Mouse (Mus musculus) heart, postnatal 10 days (tissue): ENCODE results near the gene Adora2a. TPM values are rescaled to one million over a fixed set of nuclear protein-coding genes. Genes with fewer than 3 reads are reported as not detected.

ENCODE experiments used
- DNase-seq, 2 experiments: peaks; one replicate each; pipeline ENCODE4 v3.0.0; 2021
- intact Hi-C: fragments of 180-260 bp; cut with DNase I; formaldehyde crosslinking; loops from one replicate; pipeline ENCODE4 v1.15.1; 2025
- total RNA-seq, 2 experiments: library from RNA; stranded (reverse); gene quantifications; 2 replicates each; pipeline ENCODE4 v1.2.3; 2021

Gene Adora2a
- total RNA-seq, 2 experiments from 2014 or later: 18.7 to 18.9 TPM

GRCm38 (mm10) chr10:75307130-75307529, 9.5 kb upstream of the Adora2a start:
- no peak for DNase-seq
- intact Hi-C loops: no loop called here

- intact Hi-C loops: no loop called here
These were observed 4.3 kb upstream of the Adora2a start for GRCm38 (mm10) chr10:75312361-75312760.

GRCm38 (mm10) chr10:75314190-75314980, 2.3 kb upstream of the Adora2a start:
- intact Hi-C loops: no loop called here
- peak; percentile 64 to 75 for DNase-seq

More at GRCm38 (mm10) chr10:75312361-75312760, 4.3 kb upstream of the Adora2a start:
- DNase-seq: no peak

DNA sequence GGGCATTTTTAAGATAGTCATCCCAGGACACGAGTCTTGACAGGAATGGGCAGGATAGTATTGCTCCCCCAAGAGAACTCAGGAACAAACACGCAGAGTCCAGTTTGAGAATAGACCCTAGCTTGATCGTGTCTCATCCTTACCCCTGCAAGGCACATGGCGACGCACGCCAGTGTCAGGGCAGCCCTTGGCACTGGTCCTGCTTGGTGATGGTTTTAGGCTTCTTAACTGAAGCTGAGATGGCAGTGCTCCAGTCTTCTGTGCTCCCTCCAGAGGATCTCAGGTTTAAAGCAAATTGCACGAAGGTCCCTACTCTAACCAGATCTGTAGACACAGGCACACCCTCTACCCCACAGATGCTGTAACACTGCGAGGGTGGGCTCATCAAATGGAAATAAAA, 921 bp upstream of the Adora2a start:
- intact Hi-C loops: loop anchor here (2.0 to 5.0 kb wide), 5 partner anchors 38 to 172 kb away; no protein-coding TSS in a partner anchor
- no peak for DNase-seq

DNA sequence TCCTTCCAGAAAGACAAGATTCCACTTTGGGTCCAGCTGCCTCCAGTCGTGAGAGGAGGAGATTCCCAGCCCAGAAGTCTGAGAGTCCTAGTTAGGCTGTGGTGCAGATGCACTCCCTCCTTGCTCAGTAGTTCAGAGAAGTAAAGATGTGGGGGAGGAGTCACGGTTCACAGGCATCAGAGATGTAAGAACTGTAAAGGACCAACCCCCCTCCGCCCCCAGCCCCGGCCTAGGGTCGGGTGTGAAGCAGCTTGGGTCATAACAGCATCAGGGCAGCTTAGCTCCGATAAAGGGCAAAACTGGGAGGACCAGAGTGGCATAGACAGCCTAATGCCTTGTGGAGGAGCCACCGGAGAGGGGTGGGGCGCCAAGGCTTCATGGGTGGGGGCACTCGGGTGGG, 205 bp upstream of the Adora2a start:
- peak; percentile 37 to 53 for DNase-seq
- intact Hi-C loops: loop anchor here (2.0 to 5.0 kb wide), 5 partner anchors 39 to 171 kb away; no protein-coding TSS in a partner anchor

- DNase-seq: peak; percentile 87 to 88
- intact Hi-C loops: loop anchor here (2.0 to 5.0 kb wide), 5 partner anchors 40 to 170 kb away; no protein-coding TSS in a partner anchor
These were observed 458 bp downstream of the Adora2a start for GRCm38 (mm10) chr10:75316908-75317761.

- intact Hi-C loops: loop anchor here (2.0 to 5.0 kb wide), 4 partner anchors 41 to 169 kb away; no protein-coding TSS in a partner anchor
- DNase-seq: no peak
These were observed 1.5 kb downstream of the Adora2a start for GRCm38 (mm10) chr10:75318206-75318605.

GRCm38 (mm10) chr10:75320321-75320720, 3.6 kb downstream of the Adora2a start:
- no peak for DNase-seq
- intact Hi-C loops: no loop called here

DNA sequence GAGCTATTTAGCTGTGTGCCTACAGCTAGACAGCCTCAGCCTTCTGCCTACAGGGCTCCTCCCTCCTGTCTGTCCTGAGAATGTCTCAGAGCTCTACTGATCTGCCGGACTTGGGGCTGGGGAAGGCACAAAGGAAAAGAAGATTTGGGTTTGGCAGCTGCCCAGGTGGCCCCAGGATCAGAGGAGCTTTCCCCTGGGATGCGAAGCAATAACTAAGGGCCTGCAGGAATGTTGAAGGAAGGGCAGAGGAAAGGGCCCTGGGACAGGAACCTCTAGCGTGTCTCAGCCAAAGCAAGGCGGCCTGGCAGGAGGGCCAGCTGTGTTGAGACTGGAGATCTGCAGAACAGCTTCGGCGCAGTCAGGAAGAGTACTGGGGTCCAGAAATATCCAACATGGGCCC, 6.3 kb downstream of the Adora2a start:
- intact Hi-C loops: no loop called here
- DNase-seq: no peak

DNA sequence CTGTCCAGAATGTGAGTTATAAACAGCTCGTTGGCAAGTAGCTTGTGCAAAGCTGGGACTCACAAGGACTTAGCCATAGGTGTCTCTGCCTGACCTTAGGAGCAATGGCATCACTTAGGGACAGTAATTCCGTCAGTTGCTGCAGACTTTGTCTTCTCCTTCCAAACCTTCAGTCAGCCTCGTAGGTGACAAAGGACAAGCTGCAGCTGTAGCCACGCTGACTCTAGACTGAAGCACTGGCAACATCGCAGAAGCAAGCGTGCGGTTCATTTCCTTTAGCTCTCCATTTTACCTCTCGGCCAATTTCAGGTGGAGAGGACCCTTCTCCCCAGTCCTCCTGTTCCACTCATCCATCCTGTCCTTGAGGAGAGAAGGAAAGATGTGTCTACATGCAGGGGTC, 7.3 kb downstream of the Adora2a start:
- DNase-seq: no peak
- intact Hi-C loops: no loop called here

DNA sequence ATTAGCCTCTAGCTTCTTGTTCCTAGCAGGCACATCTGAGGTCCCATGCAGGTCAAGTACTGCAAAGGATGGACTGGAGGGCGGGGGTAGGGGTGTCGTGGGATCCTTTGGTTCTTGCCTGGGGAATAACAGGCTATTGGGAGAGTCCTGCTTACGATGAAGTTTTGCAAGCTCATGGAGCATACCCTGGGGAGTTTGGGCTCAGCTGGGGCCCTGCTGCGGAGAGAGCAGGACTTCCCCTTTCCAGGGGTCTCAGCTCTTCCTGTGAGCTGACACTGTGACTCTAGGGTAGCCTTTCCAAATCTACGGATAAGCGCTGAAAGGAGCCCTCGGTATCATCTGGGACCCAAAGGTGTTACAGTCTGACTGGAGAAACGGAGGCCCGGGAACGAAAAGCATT, 7.7 kb downstream of the Adora2a start:
- DNase-seq: no peak
- intact Hi-C loops: no loop called here

DNA sequence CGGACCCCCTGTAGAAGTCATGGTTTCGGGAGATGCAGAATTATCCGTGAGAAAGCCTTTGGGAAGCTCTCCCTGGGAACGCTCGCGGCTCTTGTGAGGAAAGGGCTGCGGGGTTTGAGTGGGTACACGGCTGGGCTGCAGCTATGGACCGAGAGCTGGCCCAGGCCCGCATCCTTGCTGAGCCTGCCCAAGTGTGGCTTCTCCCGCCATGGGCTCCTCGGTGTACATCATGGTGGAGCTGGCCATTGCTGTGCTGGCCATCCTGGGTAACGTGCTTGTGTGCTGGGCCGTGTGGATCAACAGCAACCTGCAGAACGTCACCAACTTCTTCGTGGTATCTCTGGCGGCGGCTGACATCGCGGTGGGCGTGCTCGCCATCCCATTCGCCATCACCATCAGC, 9.1 kb downstream of the Adora2a start:
- intact Hi-C loops: no loop called here
- no peak for DNase-seq

DNA sequence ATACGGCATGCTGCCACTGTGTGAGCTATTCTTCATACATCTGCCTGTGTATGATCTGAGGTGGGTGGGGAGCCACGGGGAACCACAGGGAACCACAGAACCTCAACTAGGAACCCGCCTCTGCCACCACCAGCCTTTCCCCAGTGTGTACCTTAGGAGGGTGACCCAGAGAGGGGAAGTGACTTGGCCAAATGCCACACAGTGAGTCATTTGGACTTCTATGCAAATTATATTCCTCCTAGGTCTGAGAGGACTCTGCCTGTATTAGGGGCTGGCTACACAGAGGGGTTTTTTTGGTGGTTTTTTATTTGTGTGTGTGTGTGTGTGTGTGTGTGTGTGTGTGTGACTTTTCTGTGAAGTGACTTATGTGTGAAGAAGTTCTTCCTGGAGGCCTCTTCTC, 9.9 kb downstream of the Adora2a start:
- intact Hi-C loops: no loop called here
- peak; percentile 62 to 72 for DNase-seq

DNA sequence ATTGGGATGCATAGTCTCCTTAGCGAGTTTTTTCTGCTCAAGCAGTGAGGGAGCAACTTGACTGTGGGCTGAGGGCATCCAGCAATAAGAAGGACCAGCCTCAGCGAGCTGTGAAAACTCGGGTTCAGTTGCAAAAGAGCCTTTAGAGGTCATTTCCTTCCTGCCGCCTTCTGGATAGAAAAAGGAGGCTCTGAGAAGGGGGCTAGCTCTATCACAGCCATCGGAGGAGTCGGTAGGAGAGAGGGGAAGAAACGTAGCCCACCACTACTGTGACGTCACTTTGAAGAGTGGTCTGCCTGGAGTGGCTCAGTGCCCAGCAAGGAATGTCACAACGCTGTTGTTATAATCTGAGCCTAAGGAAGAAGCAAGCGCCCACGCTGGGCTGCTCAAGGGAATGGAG, 10.4 kb downstream of the Adora2a start:
- no peak for DNase-seq
- intact Hi-C loops: no loop called here

- DNase-seq: no peak
- intact Hi-C loops: no loop called here
These were observed 11.6 kb downstream of the Adora2a start for GRCm38 (mm10) chr10:75328201-75328704.

GRCm38 (mm10) chr10:75332268-75332667, 15.6 kb downstream of the Adora2a start:
- DNase-seq: no peak
- intact Hi-C loops: no loop called here

- intact Hi-C loops: no loop called here
- no peak for DNase-seq
These were observed 16.6 kb downstream of the Adora2a start for GRCm38 (mm10) chr10:75333176-75333776.

DNA sequence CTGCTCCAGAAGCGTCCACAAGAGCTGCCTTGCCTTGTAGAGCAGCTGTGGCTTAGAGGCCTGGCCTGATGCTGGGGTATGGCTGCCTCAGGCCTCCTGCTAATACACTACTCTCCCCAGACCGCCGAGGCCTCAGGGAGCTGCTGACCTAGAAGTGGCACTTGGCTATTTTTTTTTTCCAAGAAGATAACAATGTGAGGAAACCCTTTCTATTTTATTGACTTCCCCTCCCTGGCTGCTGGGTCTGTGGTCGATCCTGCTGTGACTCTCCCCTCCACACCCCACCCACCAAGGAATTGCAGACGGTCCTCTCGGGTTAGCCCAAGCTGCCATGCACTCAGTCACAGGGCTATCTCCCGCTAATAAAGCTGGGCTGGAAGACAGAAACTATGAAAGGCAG, 17.5 kb downstream of the Adora2a start:
- DNase-seq: no peak
- intact Hi-C loops: no loop called here

- DNase-seq: peak in 1 of 2 experiments; percentile 63
- intact Hi-C loops: no loop called here
These were observed 18.4 kb downstream of the Adora2a start for GRCm38 (mm10) chr10:75335075-75335474.

DNA sequence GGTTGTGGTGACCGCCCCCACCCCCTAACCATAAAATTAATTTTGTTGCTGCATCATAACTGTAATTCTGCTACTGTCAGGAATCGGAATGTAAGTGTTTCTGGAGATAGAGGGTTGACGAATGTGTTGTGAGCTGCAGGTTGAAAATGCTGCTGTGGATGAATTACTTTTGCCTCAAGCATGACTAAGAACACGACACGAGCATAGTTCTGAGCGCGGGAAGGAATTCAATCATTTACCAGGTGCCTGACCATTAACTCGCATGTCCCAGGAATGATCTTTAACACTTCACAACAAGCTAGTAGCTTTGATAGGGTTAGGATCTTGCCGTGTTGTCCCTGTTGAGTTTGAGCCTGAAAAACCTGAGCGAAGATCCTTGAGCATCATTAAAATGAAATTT, 20.6 kb downstream of the Adora2a start:
- DNase-seq: no peak
- intact Hi-C loops: no loop called here

DNA sequence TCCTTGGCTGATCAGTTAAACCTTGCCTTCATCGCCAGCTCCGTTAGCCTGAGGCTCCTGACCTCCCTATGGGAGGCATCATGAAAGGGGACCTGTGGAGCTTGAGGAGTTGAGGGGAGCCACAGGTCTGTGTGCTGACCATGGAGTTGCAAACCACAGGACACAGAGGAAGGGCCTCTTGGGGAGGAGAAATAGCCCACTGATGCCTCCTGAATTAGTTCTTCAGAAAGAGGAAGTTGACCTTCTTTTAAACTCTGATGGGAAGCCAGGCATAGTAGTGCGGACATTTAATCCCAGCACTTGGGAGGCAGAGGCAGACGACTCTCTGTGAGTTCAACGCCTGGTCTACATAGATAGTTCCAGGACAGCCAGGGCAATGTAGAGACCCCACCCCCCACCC, 22.2 kb downstream of the Adora2a start:
- intact Hi-C loops: no loop called here

More for the DNA sequence above, 22.2 kb downstream of the Adora2a start:
- no peak for DNase-seq
